Mouse (Mus musculus) ES-Bruce4 (cell line): ENCODE data around the gene Efna4. TPM values are rescaled to one million over a fixed set of nuclear protein-coding genes. Genes with fewer than 3 reads are reported as not detected.

Source experiments
- H3K27ac ChIP-seq: 2 replicates; pipeline ENCODE4 v1.5.1; 2012; ENCODE audit warnings: low read length, inconsistent platforms; ENCODE audit not compliant: insufficient read depth
- H3K27me3 ChIP-seq: 2 replicates; pipeline ENCODE4 v1.6.1; 2012; ENCODE audit warnings: mild to moderate bottlenecking, low read length, inconsistent platforms; ENCODE audit not compliant: control insufficient read depth, poor library complexity, insufficient read depth, severe bottlenecking
- H3K36me3 ChIP-seq: 2 replicates; pipeline ENCODE4 v1.6.1; 2012; ENCODE audit warnings: inconsistent platforms, mild to moderate bottlenecking, low read length, moderate library complexity; ENCODE audit not compliant: control insufficient read depth, poor library complexity, insufficient read depth, severe bottlenecking
- H3K4me1 ChIP-seq: one replicate; pipeline ENCODE4 v1.8.1; 2011; ENCODE audit warnings: low read length; ENCODE audit not compliant: control insufficient read depth, insufficient read depth
- H3K4me3 ChIP-seq: 2 replicates; pipeline ENCODE4 v1.5.1; 2011; ENCODE audit warnings: low read depth, mild to moderate bottlenecking, low read length
- H3K9ac ChIP-seq: 2 replicates; pipeline ENCODE4 v1.6.1; 2012; ENCODE audit warnings: low read depth, mild to moderate bottlenecking, inconsistent platforms; ENCODE audit not compliant: poor library complexity, severe bottlenecking
- H3K9me3 ChIP-seq: replicated peaks from 2 replicates; pipeline ENCODE4 v1.6.1; 2012; ENCODE audit warnings: mild to moderate bottlenecking, low read length, inconsistent platforms; ENCODE audit not compliant: control insufficient read depth, poor library complexity, insufficient read depth, severe bottlenecking
- CTCF ChIP-seq: IDR thresholded peaks from one replicate; pipeline ENCODE4 v1.8.1; 2011; ENCODE audit warnings: low read depth, low read length
- EP300 ChIP-seq: IDR thresholded peaks from 2 replicates; pipeline ENCODE4 v1.6.1; 2011; ENCODE audit warnings: low read depth, low read length; ENCODE audit not compliant: insufficient read depth
- POLR2A ChIP-seq: IDR thresholded peaks from one replicate; pipeline ENCODE4 v1.8.1; 2011; ENCODE audit warnings: low read length; ENCODE audit not compliant: insufficient read depth
- polyA plus RNA-seq: library from polyadenylated mRNA; stranded (reverse); fragments of >200 nt; gene quantifications from 2 replicates; pipeline ENCODE4 v1.2.4, GENCODE M21; 2011; ENCODE audit warnings: low read depth; ENCODE audit not compliant: missing spikeins, insufficient read depth, insufficient read length

The Efna4 gene
- polyA plus RNA-seq, 1 experiment = 14.6 TPM

- Histone ChIP-seq H3K9ac (no peak overlapping the region), H3K9me3 (no peaks in the 10 kb centered on the region), H3K36me3 (no peaks in the 10 kb centered on the region; the same call in 1 of the 2 replicates), H3K4me3 (no peak overlapping the region), H3K4me1 (peaks cover 21% of the 10 kb centered on the region), H3K27me3 (no peaks in the 10 kb centered on the region), H3K27ac (peak overlapping the region; percentile 95)
- TF ChIP-seq EP300 (no peak), CTCF (no peak), POLR2A (no peak)
These were observed 45.1 kb upstream of the Efna4 start for GRCm38 (mm10) chr3:89382950-89383349.

- Histone ChIP-seq H3K9ac (no peak overlapping the region), H3K9me3 (no peaks in the 10 kb centered on the region), H3K4me1 (peaks cover 21% of the 10 kb centered on the region), H3K36me3 (no peaks in the 10 kb centered on the region; the same call in 1 of the 2 replicates), H3K4me3 (no peak overlapping the region), H3K27me3 (no peaks in the 10 kb centered on the region), H3K27ac (peak overlapping the region; percentile 95)
- no peak for TF ChIP-seq EP300
- no peak for TF ChIP-seq POLR2A
- TF ChIP-seq CTCF = no peak
These were observed 44.4 kb upstream of the Efna4 start for GRCm38 (mm10) chr3:89382033-89382882.

- no peak for TF ChIP-seq POLR2A
- no peak for TF ChIP-seq CTCF
- no peak for TF ChIP-seq EP300
- Histone ChIP-seq H3K27ac (no peak overlapping the region; the same call in 1 of the 2 replicates), H3K4me1 (peaks cover 21% of the 10 kb centered on the region), H3K27me3 (no peaks in the 10 kb centered on the region), H3K9ac (peak overlapping the region; percentile 22; the same call in 1 of the 2 replicates), H3K9me3 (no peaks in the 10 kb centered on the region), H3K36me3 (no peaks in the 10 kb centered on the region; the same call in 1 of the 2 replicates), H3K4me3 (no peak overlapping the region)
These were observed 43.4 kb upstream of the Efna4 start for GRCm38 (mm10) chr3:89381233-89381632.

GRCm38 (mm10) chr3:89380711-89381110, 42.9 kb upstream of the Efna4 start:
- TF ChIP-seq EP300 (no peak), POLR2A (no peak), CTCF (no peak)
- Histone ChIP-seq H3K9ac (peak overlapping the region; percentile 22; the same call in 1 of the 2 replicates), H3K9me3 (no peaks in the 10 kb centered on the region), H3K36me3 (no peaks in the 10 kb centered on the region; the same call in 1 of the 2 replicates), H3K27ac (no peak overlapping the region), H3K4me3 (peak overlapping the region; percentile 27; the same call in 1 of the 2 replicates), H3K27me3 (no peaks in the 10 kb centered on the region), H3K4me1 (peaks cover 21% of the 10 kb centered on the region)

GRCm38 (mm10) chr3:89380291-89380690, 42.5 kb upstream of the Efna4 start:
- no peaks in the 10 kb centered on the region; the same call in 1 of the 2 replicates for H3K36me3 ChIP-seq
- H3K9me3 ChIP-seq = no peaks in the 10 kb centered on the region
- no peak overlapping the region for H3K27ac ChIP-seq
- H3K4me1 ChIP-seq = peaks cover 21% of the 10 kb centered on the region
- no peaks in the 10 kb centered on the region for H3K27me3 ChIP-seq
- H3K9ac ChIP-seq = peak overlapping the region; percentile 22; the same call in 1 of the 2 replicates
- TF ChIP-seq POLR2A (no peak), CTCF (no peak), EP300 (no peak)
- peak overlapping the region; percentile 27; the same call in 1 of the 2 replicates for H3K4me3 ChIP-seq
